Mouse (Mus musculus): Measurements from ENCODE around the gene Ankfn1.

GRCm38 (mm10) chr11:89628562-89628961 lies 148.9 kb downstream of the Ankfn1 start:
- TF ChIP-seq POLR2A (IDR thresholded peaks at IDR 0.05; ENCODE audit: borderline replicate concordance, low read depth, low read length) (no peak), CTCF (IDR thresholded peaks at IDR 0.05; ENCODE audit: low read depth, low read length) (no peak)

All from bone marrow macrophage, adult 2 months (primary cell).